Mouse (Mus musculus) thymus, adult 2 months (tissue): ENCODE data around the gene Prm1. TPM values are rescaled to one million over a fixed set of nuclear protein-coding genes. Genes with fewer than 3 reads are reported as not detected.

Experiments used
- DNase-seq: peaks from one replicate; pipeline ENCODE4 v3.0.0; 2021
- H3K27ac ChIP-seq: fragments of 200-500 bp; 2 replicates; pipeline ENCODE4 v1.5.1; 2012; ENCODE audit warnings: low read length, control low read depth; ENCODE audit not compliant: control insufficient read depth, insufficient read depth
- H3K27me3 ChIP-seq: fragments of 200-500 bp; 2 replicates; pipeline ENCODE4 v1.6.1; 2012; ENCODE audit warnings: mild to moderate bottlenecking, low read length, moderate library complexity, mixed read lengths; ENCODE audit not compliant: control insufficient read depth, insufficient read depth
- H3K36me3 ChIP-seq: fragments of 200-500 bp; 2 replicates; pipeline ENCODE4 v1.6.1; 2012; ENCODE audit warnings: mild to moderate bottlenecking, low read length, moderate library complexity; ENCODE audit not compliant: control insufficient read depth, insufficient read depth
- H3K4me1 ChIP-seq: fragments of 200-500 bp; replicated peaks from 2 replicates; pipeline ENCODE4 v1.6.1; 2012; ENCODE audit warnings: low read length; ENCODE audit not compliant: control insufficient read depth, insufficient read depth
- H3K4me3 ChIP-seq: fragments of 200-500 bp; 2 replicates; pipeline ENCODE4 v1.5.1; 2012; ENCODE audit warnings: mild to moderate bottlenecking, low read length, control low read depth, moderate library complexity; ENCODE audit not compliant: control insufficient read depth, insufficient read depth
- CTCF ChIP-seq: fragments of 200-500 bp; IDR thresholded peaks from 2 replicates; pipeline ENCODE4 v1.5.1; 2012; ENCODE audit warnings: mild to moderate bottlenecking, control low read depth, low read length, moderate library complexity, borderline replicate concordance; ENCODE audit not compliant: control insufficient read depth, poor library complexity, insufficient read depth; ENCODE audit errors: extremely low read depth
- POLR2A ChIP-seq: fragments of 200-500 bp; IDR thresholded peaks from 2 replicates; pipeline ENCODE4 v1.6.1; 2012; ENCODE audit warnings: mild to moderate bottlenecking, low read length, control low read depth, moderate library complexity; ENCODE audit not compliant: control insufficient read depth, poor library complexity, insufficient read depth; ENCODE audit errors: extremely low read depth
- WGBS: fragments of 180-500 bp; shearing (Covaris S2); methylation state at CpG from one replicate; pipeline ENCODE4 v1.1.7; 2018; 5-methylcytosine and 5-hydroxymethylcytosine counted together
- polyA plus RNA-seq: library from polyadenylated mRNA; depleted of rRNA; stranded (reverse); fragments of >200 nt; gene quantifications from 2 replicates; pipeline ENCODE4 v1.2.3, GENCODE M21; 2012

Prm1 gene
- polyA plus RNA-seq, 1 experiment = 6.1 TPM

GRCm38 (mm10) chr16:10783883-10784792, 21.5 kb downstream of the Prm1 start:
- Histone ChIP-seq H3K4me3 (peak overlapping the region; percentile 69), H3K36me3 (peaks cover 25% of the 10 kb centered on the region), H3K4me1 (peaks cover 53% of the 10 kb centered on the region), H3K27ac (peak overlapping the region; percentile 63), H3K27me3 (no peaks in the 10 kb centered on the region)
- 1% methylated on average over 81 of the region's 81 CpGs for WGBS
- TF ChIP-seq POLR2A (no peak), CTCF (no peak)
- DNase-seq = peak; percentile 54

GRCm38 (mm10) chr16:10783451-10783850, 22.2 kb downstream of the Prm1 start:
- no peak for DNase-seq
- WGBS = 36% methylated on average over 8 of the region's 8 CpGs
- Histone ChIP-seq H3K27ac (peak overlapping the region; percentile 68), H3K4me1 (peaks cover 46% of the 10 kb centered on the region), H3K4me3 (peak overlapping the region; percentile 69), H3K27me3 (no peaks in the 10 kb centered on the region), H3K36me3 (peaks cover 25% of the 10 kb centered on the region)
- TF ChIP-seq POLR2A (no peak), CTCF (no peak)

GRCm38 (mm10) chr16:10783152-10783434, 22.5 kb downstream of the Prm1 start:
- Histone ChIP-seq H3K4me1 (peaks cover 43% of the 10 kb centered on the region), H3K27ac (peak overlapping the region; percentile 68), H3K27me3 (no peaks in the 10 kb centered on the region), H3K4me3 (peak overlapping the region; percentile 69), H3K36me3 (peaks cover 25% of the 10 kb centered on the region)
- DNase-seq = no peak
- no peak for TF ChIP-seq POLR2A
- TF ChIP-seq CTCF = no peak
- 0% methylated on average over 1 of the region's 1 CpGs for WGBS

GRCm38 (mm10) chr16:10782377-10783151, 23.1 kb downstream of the Prm1 start:
- Histone ChIP-seq H3K36me3 (peaks cover 25% of the 10 kb centered on the region), H3K27ac (peak overlapping the region; percentile 68), H3K4me3 (peak overlapping the region; percentile 69), H3K27me3 (no peaks in the 10 kb centered on the region), H3K4me1 (peaks cover 45% of the 10 kb centered on the region)
- no peak for DNase-seq
- 19% methylated on average over 6 of the region's 6 CpGs for WGBS
- no peak for TF ChIP-seq POLR2A
- no peak for TF ChIP-seq CTCF

GRCm38 (mm10) chr16:10781862-10782371, 23.7 kb downstream of the Prm1 start:
- Histone ChIP-seq H3K36me3 (peaks cover 25% of the 10 kb centered on the region), H3K27ac (peak overlapping the region; percentile 68), H3K4me1 (peaks cover 40% of the 10 kb centered on the region), H3K4me3 (peak overlapping the region; percentile 69), H3K27me3 (no peaks in the 10 kb centered on the region)
- WGBS = 17% methylated on average over 9 of the region's 9 CpGs
- TF ChIP-seq POLR2A (no peak), CTCF (no peak)
- peak; percentile 61 for DNase-seq

- Histone ChIP-seq H3K36me3 (peaks cover 25% of the 10 kb centered on the region), H3K27me3 (no peaks in the 10 kb centered on the region), H3K4me3 (no peak overlapping the region), H3K4me1 (peaks cover 35% of the 10 kb centered on the region), H3K27ac (peak overlapping the region; percentile 47; the same call in 1 of the 2 replicates)
- TF ChIP-seq POLR2A (no peak), CTCF (no peak)
- WGBS = 68% methylated on average over 5 of the region's 5 CpGs
- DNase-seq = no peak
These were observed 25.0 kb downstream of the Prm1 start for GRCm38 (mm10) chr16:10780631-10781120.
